Mouse (Mus musculus) lung, embryonic 15.5 days (tissue): ENCODE results near the gene Ampd3. TPM values are rescaled to one million over a fixed set of nuclear protein-coding genes. Genes with fewer than 3 reads are reported as not detected.

Source experiments
- ATAC-seq: fragments of 200-750 bp; cut with Nextera tagmentation; 2 replicates; pipeline ENCODE4 v1.8.0; 2017; ENCODE audit warnings: moderate number of reproducible peaks, borderline replicate concordance; ENCODE audit not compliant: low FRiP score, low TSS enrichment; ENCODE audit errors: extremely low read depth
- H3K27ac ChIP-seq: fragments of 300-500 bp; sonication (generic); 2 replicates; pipeline ENCODE4 v1.5.1; 2015; ENCODE audit warnings: moderate library complexity, mild to moderate bottlenecking, inconsistent platforms
- H3K27me3 ChIP-seq: fragments of 300-500 bp; sonication (generic); 2 replicates; pipeline ENCODE4 v1.6.1; 2015; ENCODE audit warnings: inconsistent platforms
- H3K36me3 ChIP-seq: fragments of 300-500 bp; sonication (generic); 2 replicates; pipeline ENCODE4 v1.6.1; 2015; ENCODE audit warnings: inconsistent platforms
- H3K4me1 ChIP-seq: fragments of 300-500 bp; sonication (generic); 2 replicates; pipeline ENCODE4 v1.6.1; 2015; ENCODE audit warnings: inconsistent platforms
- H3K4me2 ChIP-seq: fragments of 300-500 bp; sonication (generic); 2 replicates; pipeline ENCODE4 v1.6.1; 2015; ENCODE audit warnings: inconsistent platforms, mild to moderate bottlenecking, moderate library complexity
- H3K4me3 ChIP-seq: fragments of 300-500 bp; sonication (generic); 2 replicates; pipeline ENCODE4 v1.5.1; 2015; ENCODE audit warnings: mild to moderate bottlenecking, inconsistent platforms
- H3K9ac ChIP-seq: fragments of 300-500 bp; sonication (generic); 2 replicates; pipeline ENCODE4 v1.6.1; 2015; ENCODE audit warnings: inconsistent platforms
- H3K9me3 ChIP-seq: fragments of 300-500 bp; sonication (generic); 2 replicates; pipeline ENCODE4 v1.6.1; 2016; ENCODE audit warnings: inconsistent platforms
- WGBS: fragments of 180-500 bp; shearing (Covaris S2); methylation state at CpG from one replicate; pipeline ENCODE4 v1.1.7; 2015; 5-methylcytosine and 5-hydroxymethylcytosine counted together
- polyA plus RNA-seq: library from polyadenylated mRNA; unstranded; fragments of >200 nt; fragmentation: Nextera tagmentation; extraction: Ambion mirVana; gene quantifications from 2 replicates; pipeline ENCODE4 v1.2.1, GENCODE M21; 2015

Gene Ampd3
- polyA plus RNA-seq, 1 experiment from 2014 or later: 2.1 TPM

GRCm38 (mm10) chr7:110807460-110808030, 39.5 kb downstream of the Ampd3 start:
- 87% methylated on average over 13 of the region's 13 CpGs for WGBS
- Histone ChIP-seq H3K27ac (no peak overlapping the region), H3K4me1 (no peaks in the 10 kb centered on the region), H3K4me3 (no peak overlapping the region), H3K9me3 (no peaks in the 10 kb centered on the region), H3K9ac (no peak overlapping the region), H3K36me3 (peaks cover under 1% of the 10 kb centered on the region; the same call in 1 of the 2 replicates), H3K27me3 (no peaks in the 10 kb centered on the region), H3K4me2 (no peak overlapping the region)
- ATAC-seq: no peak

- 52% methylated on average over 3 of the region's 3 CpGs for WGBS
- Histone ChIP-seq H3K4me2 (no peak overlapping the region), H3K4me3 (no peak overlapping the region), H3K27ac (no peak overlapping the region), H3K4me1 (no peaks in the 10 kb centered on the region), H3K9me3 (no peaks in the 10 kb centered on the region), H3K36me3 (peaks cover 8% of the 10 kb centered on the region; the same call in 1 of the 2 replicates), H3K9ac (no peak overlapping the region), H3K27me3 (no peaks in the 10 kb centered on the region)
- no peak for ATAC-seq
Measured at GRCm38 (mm10) chr7:110808962-110809361, 41.0 kb downstream of the Ampd3 start.

- ATAC-seq: 0 out of 2 replicates have a peak, but pooled peaks have one; percentile 25
- Histone ChIP-seq H3K36me3 (peaks cover 11% of the 10 kb centered on the region; the same call in 1 of the 2 replicates), H3K9me3 (no peaks in the 10 kb centered on the region), H3K9ac (no peak overlapping the region), H3K4me1 (no peaks in the 10 kb centered on the region), H3K4me2 (no peak overlapping the region), H3K27ac (no peak overlapping the region), H3K4me3 (no peak overlapping the region), H3K27me3 (no peaks in the 10 kb centered on the region)
- WGBS: 81% methylated on average over 18 of the region's 18 CpGs
Measured at GRCm38 (mm10) chr7:110809585-110810557, 41.9 kb downstream of the Ampd3 start.

GRCm38 (mm10) chr7:110810995-110811394, 43.0 kb downstream of the Ampd3 start:
- Histone ChIP-seq H3K27ac (no peak overlapping the region), H3K9ac (no peak overlapping the region), H3K27me3 (no peaks in the 10 kb centered on the region), H3K4me2 (no peak overlapping the region), H3K4me1 (no peaks in the 10 kb centered on the region), H3K9me3 (no peaks in the 10 kb centered on the region), H3K36me3 (peaks cover 11% of the 10 kb centered on the region; the same call in 1 of the 2 replicates), H3K4me3 (no peak overlapping the region)
- WGBS: 85% methylated on average over 8 of the region's 8 CpGs
- no peak for ATAC-seq

- H3K27ac ChIP-seq: no peak overlapping the region
- H3K4me3 ChIP-seq: no peak overlapping the region
- 59% methylated on average over 5 of the region's 5 CpGs for WGBS
- H3K36me3 ChIP-seq: peaks cover 11% of the 10 kb centered on the region; the same call in 1 of the 2 replicates
- no peak for ATAC-seq
- H3K9me3 ChIP-seq: no peaks in the 10 kb centered on the region
- H3K9ac ChIP-seq: no peak overlapping the region
- no peak overlapping the region for H3K4me2 ChIP-seq
- H3K4me1 ChIP-seq: no peaks in the 10 kb centered on the region
- H3K27me3 ChIP-seq: no peaks in the 10 kb centered on the region
Measured at GRCm38 (mm10) chr7:110811529-110811928, 43.5 kb downstream of the Ampd3 start.

GRCm38 (mm10) chr7:110813983-110814382, 46.0 kb downstream of the Ampd3 start:
- no peaks in the 10 kb centered on the region for H3K9me3 ChIP-seq
- peaks cover 13% of the 10 kb centered on the region; the same call in 1 of the 2 replicates for H3K36me3 ChIP-seq
- H3K27ac ChIP-seq: no peak overlapping the region
- WGBS: 77% methylated on average over 1 of the region's 1 CpGs
- H3K4me2 ChIP-seq: no peak overlapping the region
- ATAC-seq: no peak
- H3K27me3 ChIP-seq: no peaks in the 10 kb centered on the region
- no peak overlapping the region for H3K9ac ChIP-seq
- no peak overlapping the region for H3K4me3 ChIP-seq
- peaks cover 5% of the 10 kb centered on the region; the same call in 1 of the 2 replicates for H3K4me1 ChIP-seq

- Histone ChIP-seq H3K9me3 (no peaks in the 10 kb centered on the region), H3K27me3 (no peaks in the 10 kb centered on the region), H3K4me3 (no peak overlapping the region), H3K4me2 (no peak overlapping the region), H3K36me3 (peaks cover 17% of the 10 kb centered on the region), H3K4me1 (peaks cover 7% of the 10 kb centered on the region; the same call in 1 of the 2 replicates), H3K27ac (no peak overlapping the region), H3K9ac (no peak overlapping the region)
- WGBS: 68% methylated on average over 5 of the region's 5 CpGs
- no peak; the same call in 1 of the 2 replicates for ATAC-seq
Measured at GRCm38 (mm10) chr7:110816037-110816436, 48.0 kb downstream of the Ampd3 start.

GRCm38 (mm10) chr7:110818206-110818605, 50.2 kb downstream of the Ampd3 start:
- ATAC-seq: no peak
- no peak overlapping the region for H3K4me3 ChIP-seq
- no peak overlapping the region for H3K27ac ChIP-seq
- WGBS: 60% methylated on average over 6 of the region's 6 CpGs
- no peaks in the 10 kb centered on the region for H3K9me3 ChIP-seq
- no peak overlapping the region for H3K4me2 ChIP-seq
- no peak overlapping the region for H3K9ac ChIP-seq
- H3K36me3 ChIP-seq: peaks cover 12% of the 10 kb centered on the region
- peaks cover 25% of the 10 kb centered on the region for H3K4me1 ChIP-seq
- no peaks in the 10 kb centered on the region for H3K27me3 ChIP-seq

- Histone ChIP-seq H3K36me3 (peaks cover 18% of the 10 kb centered on the region), H3K9me3 (no peaks in the 10 kb centered on the region), H3K27ac (no peak overlapping the region), H3K4me3 (no peak overlapping the region), H3K4me1 (peaks cover 31% of the 10 kb centered on the region), H3K4me2 (no peak overlapping the region), H3K27me3 (no peaks in the 10 kb centered on the region), H3K9ac (no peak overlapping the region)
- ATAC-seq: no peak
- WGBS: 49% methylated on average over 11 of the region's 11 CpGs
Measured at GRCm38 (mm10) chr7:110818787-110819350, 50.9 kb downstream of the Ampd3 start.

GRCm38 (mm10) chr7:110821068-110821467, 53.1 kb downstream of the Ampd3 start:
- H3K9me3 ChIP-seq: no peaks in the 10 kb centered on the region
- ATAC-seq: no peak
- H3K36me3 ChIP-seq: peaks cover 30% of the 10 kb centered on the region
- H3K9ac ChIP-seq: no peak overlapping the region
- no peak overlapping the region for H3K4me3 ChIP-seq
- H3K4me1 ChIP-seq: peaks cover 33% of the 10 kb centered on the region
- H3K27me3 ChIP-seq: no peaks in the 10 kb centered on the region
- WGBS: 38% methylated on average over 5 of the region's 5 CpGs
- no peak overlapping the region for H3K27ac ChIP-seq
- H3K4me2 ChIP-seq: no peak overlapping the region

GRCm38 (mm10) chr7:110821653-110822052, 53.6 kb downstream of the Ampd3 start:
- no peaks in the 10 kb centered on the region for H3K27me3 ChIP-seq
- peaks cover 33% of the 10 kb centered on the region for H3K4me1 ChIP-seq
- H3K27ac ChIP-seq: no peak overlapping the region
- no peaks in the 10 kb centered on the region for H3K9me3 ChIP-seq
- ATAC-seq: peak; percentile 72
- no peak overlapping the region for H3K9ac ChIP-seq
- peaks cover 30% of the 10 kb centered on the region for H3K36me3 ChIP-seq
- H3K4me2 ChIP-seq: no peak overlapping the region
- H3K4me3 ChIP-seq: no peak overlapping the region
- WGBS: 36% methylated on average over 3 of the region's 3 CpGs
